Mouse (Mus musculus): Measurements from ENCODE around the gene Sec24a. TPM values are rescaled to one million over a fixed set of nuclear protein-coding genes. Genes with fewer than 3 reads are reported as not detected.
A peak's percentile ranks its signal among the peaks of the same experiment; 100 is the strongest.
"Not testable (repeated sequence)": the region's sequence is repeated elsewhere in the genome, so short reads cannot be mapped to it uniquely, and the experiment has no call there.

Sec24a gene
- polyA plus RNA-seq, 1 experiment from 2014 or later = 16.9 TPM

DNA sequence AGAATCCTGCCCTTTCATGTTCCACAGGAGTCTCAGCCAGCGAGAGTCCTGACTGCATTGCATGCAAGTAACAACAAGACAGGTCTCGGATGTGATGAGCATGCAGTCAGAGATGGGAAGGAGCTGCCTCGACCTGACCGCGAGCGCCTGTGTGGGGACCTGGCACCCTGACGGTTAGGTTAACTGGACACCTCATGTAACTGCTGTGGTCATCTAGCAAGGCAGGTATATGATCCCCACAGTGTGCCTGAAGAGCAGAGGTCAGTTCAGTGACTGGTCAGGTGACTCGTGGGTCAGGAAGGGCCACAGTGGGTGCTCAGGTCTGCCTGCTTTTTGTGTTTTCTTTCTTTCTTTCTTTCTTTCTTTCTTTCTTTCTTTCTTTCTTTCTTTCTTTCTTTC is 81.5 kb downstream of the Sec24a start:
- Histone ChIP-seq H3K4me2 (ENCODE audit: low read length) (no peak overlapping the region), H3K9me3 (ENCODE audit: control insufficient read depth, low read length) (no peaks in the 10 kb centered on the region), H3K36me3 (ENCODE audit: control insufficient read depth, insufficient read depth, low read length) (0 out of 2 replicates have a peak, but pooled peaks cover 8% of the 10 kb centered on the region), H3K27ac (replicated peaks; ENCODE audit: low read depth, low read length) (no peak overlapping the region), H3K9ac (replicated peaks; ENCODE audit: low read length) (no peak overlapping the region), H3K4me1 (ENCODE audit: control insufficient read depth, insufficient read depth, low read length) (no peaks in the 10 kb centered on the region), H3K4me3 (replicated peaks; ENCODE audit: low read depth, low read length) (no peak overlapping the region), H3K27me3 (ENCODE audit: control insufficient read depth, insufficient read depth, low read length) (no peaks in the 10 kb centered on the region)
- 47% methylated on average over 8 of the region's 8 CpGs for WGBS
- ATAC-seq (ENCODE audit: low FRiP score, low TSS enrichment) (no peak), DNase-seq (no peak)

DNA sequence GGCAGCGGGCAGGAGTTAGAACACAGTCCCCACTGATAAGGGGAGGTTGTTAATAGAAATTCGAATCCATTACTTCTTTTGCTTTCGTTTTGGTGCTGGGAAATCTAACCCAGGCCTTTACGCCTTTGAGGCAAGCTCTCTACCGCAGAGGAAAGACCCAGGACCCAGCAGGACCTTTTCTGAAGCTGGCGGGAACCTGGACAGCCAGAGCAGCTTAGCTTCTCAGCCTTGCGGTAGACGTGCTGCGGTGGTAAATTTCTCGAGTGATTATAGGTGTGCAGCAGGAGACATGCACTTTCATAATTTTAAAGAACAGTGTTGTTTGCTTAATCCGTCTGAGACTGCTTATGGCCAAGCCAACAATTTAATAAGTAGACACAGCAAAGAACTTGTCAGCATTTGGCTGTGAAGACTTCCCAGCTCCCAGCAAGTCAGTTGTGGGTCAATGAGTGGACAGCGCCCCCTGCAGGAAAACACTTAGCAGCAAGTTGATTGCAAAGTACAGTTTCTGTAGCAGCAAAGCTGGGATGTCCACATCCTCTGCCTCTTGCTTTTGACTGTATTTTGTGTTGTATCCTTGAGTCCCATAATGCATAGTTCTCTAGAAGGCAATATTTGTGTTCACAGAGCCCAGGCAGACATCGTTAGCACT is 82.0 kb downstream of the Sec24a start:
- H3K27ac ChIP-seq (replicated peaks; ENCODE audit: low read depth, low read length) = no peak overlapping the region
- H3K27me3 ChIP-seq (ENCODE audit: control insufficient read depth, insufficient read depth, low read length) = no peaks in the 10 kb centered on the region
- no peak overlapping the region for H3K4me3 ChIP-seq (replicated peaks; ENCODE audit: low read depth, low read length)
- ATAC-seq (ENCODE audit: low FRiP score, low TSS enrichment) (no peak), DNase-seq (peak; percentile 88)
- WGBS = 36% methylated on average over 13 of the region's 13 CpGs
- H3K9me3 ChIP-seq (ENCODE audit: control insufficient read depth, low read length) = no peaks in the 10 kb centered on the region
- H3K4me1 ChIP-seq (ENCODE audit: control insufficient read depth, insufficient read depth, low read length) = no peaks in the 10 kb centered on the region
- H3K36me3 ChIP-seq (ENCODE audit: control insufficient read depth, insufficient read depth, low read length) = 0 out of 2 replicates have a peak, but pooled peaks cover 8% of the 10 kb centered on the region
- H3K4me2 ChIP-seq (ENCODE audit: low read length) = no peak overlapping the region
- no peak overlapping the region for H3K9ac ChIP-seq (replicated peaks; ENCODE audit: low read length)

GRCm38 (mm10) chr11:51679466-51679865 is 84.0 kb downstream of the Sec24a start:
- Histone ChIP-seq H3K4me2 (ENCODE audit: low read length) (no peak overlapping the region), H3K27me3 (ENCODE audit: control insufficient read depth, insufficient read depth, low read length) (no peaks in the 10 kb centered on the region), H3K27ac (replicated peaks; ENCODE audit: low read depth, low read length) (no peak overlapping the region), H3K4me3 (replicated peaks; ENCODE audit: low read depth, low read length) (no peak overlapping the region), H3K9me3 (ENCODE audit: control insufficient read depth, low read length) (no peaks in the 10 kb centered on the region), H3K9ac (replicated peaks; ENCODE audit: low read length) (no peak overlapping the region), H3K4me1 (ENCODE audit: control insufficient read depth, insufficient read depth, low read length) (no peaks in the 10 kb centered on the region), H3K36me3 (ENCODE audit: control insufficient read depth, insufficient read depth, low read length) (0 out of 2 replicates have a peak, but pooled peaks cover 3% of the 10 kb centered on the region)
- ATAC-seq (ENCODE audit: low FRiP score, low TSS enrichment) (no peak), DNase-seq (no peak)
- 82% methylated on average over 3 of the region's 3 CpGs for WGBS

DNA sequence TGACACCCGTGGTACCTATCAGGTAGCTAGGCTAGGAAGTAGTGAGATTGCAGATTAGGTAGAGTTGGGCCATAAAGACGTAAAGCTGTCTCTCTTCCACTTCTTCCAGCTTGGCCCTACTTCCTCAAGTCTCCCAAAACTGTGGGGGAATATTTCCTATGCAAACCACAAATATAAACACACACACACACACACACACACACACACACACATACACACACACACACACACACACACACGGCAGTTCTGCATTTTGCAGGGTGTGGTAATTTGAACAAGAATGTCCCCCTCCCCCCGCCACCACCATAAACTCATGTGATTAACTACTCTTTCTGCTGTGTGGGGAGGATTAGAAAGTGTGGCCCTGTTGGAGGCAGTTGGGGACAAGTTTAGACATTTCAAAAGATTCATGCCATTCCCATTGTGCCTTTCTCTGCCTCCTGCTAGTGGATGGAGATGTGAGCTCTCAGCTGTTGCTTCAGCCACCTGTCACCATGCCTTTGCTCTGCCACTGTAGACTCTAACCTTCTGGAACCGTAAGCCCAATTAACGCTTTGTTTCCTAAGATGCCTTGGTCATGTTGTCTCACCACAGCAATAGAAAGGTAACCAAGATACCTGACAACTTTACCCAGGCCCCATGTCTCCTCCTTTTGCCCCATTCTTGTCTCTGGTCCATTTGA is 85.6 kb downstream of the Sec24a start:
- H3K9ac ChIP-seq (replicated peaks; ENCODE audit: low read length) = no peak overlapping the region
- no peaks in the 10 kb centered on the region for H3K4me1 ChIP-seq (ENCODE audit: control insufficient read depth, insufficient read depth, low read length)
- no peak overlapping the region for H3K4me3 ChIP-seq (replicated peaks; ENCODE audit: low read depth, low read length)
- H3K4me2 ChIP-seq (ENCODE audit: low read length) = no peak overlapping the region
- ATAC-seq (ENCODE audit: low FRiP score, low TSS enrichment) (no peak), DNase-seq (no peak)
- WGBS = 79% methylated on average over 6 of the region's 6 CpGs
- H3K27me3 ChIP-seq (ENCODE audit: control insufficient read depth, insufficient read depth, low read length) = no peaks in the 10 kb centered on the region
- H3K9me3 ChIP-seq (ENCODE audit: control insufficient read depth, low read length) = no peaks in the 10 kb centered on the region
- H3K27ac ChIP-seq (replicated peaks; ENCODE audit: low read depth, low read length) = no peak overlapping the region
- no peaks in the 10 kb centered on the region for H3K36me3 ChIP-seq (ENCODE audit: control insufficient read depth, insufficient read depth, low read length)

GRCm38 (mm10) chr11:51675386-51675785 is 88.0 kb downstream of the Sec24a start:
- no peaks in the 10 kb centered on the region for H3K9me3 ChIP-seq (ENCODE audit: control insufficient read depth, low read length)
- WGBS = 81% methylated on average over 5 of the region's 5 CpGs
- no peaks in the 10 kb centered on the region for H3K4me1 ChIP-seq (ENCODE audit: control insufficient read depth, insufficient read depth, low read length)
- H3K27ac ChIP-seq (replicated peaks; ENCODE audit: low read depth, low read length) = no peak overlapping the region
- H3K4me3 ChIP-seq (replicated peaks; ENCODE audit: low read depth, low read length) = no peak overlapping the region
- H3K27me3 ChIP-seq (ENCODE audit: control insufficient read depth, insufficient read depth, low read length) = no peaks in the 10 kb centered on the region
- H3K36me3 ChIP-seq (ENCODE audit: control insufficient read depth, insufficient read depth, low read length) = no peaks in the 10 kb centered on the region
- no peak overlapping the region for H3K9ac ChIP-seq (replicated peaks; ENCODE audit: low read length)
- H3K4me2 ChIP-seq (ENCODE audit: low read length) = no peak overlapping the region
- DNase-seq = no peak
- ATAC-seq (ENCODE audit: low FRiP score, low TSS enrichment) = no peak

DNA sequence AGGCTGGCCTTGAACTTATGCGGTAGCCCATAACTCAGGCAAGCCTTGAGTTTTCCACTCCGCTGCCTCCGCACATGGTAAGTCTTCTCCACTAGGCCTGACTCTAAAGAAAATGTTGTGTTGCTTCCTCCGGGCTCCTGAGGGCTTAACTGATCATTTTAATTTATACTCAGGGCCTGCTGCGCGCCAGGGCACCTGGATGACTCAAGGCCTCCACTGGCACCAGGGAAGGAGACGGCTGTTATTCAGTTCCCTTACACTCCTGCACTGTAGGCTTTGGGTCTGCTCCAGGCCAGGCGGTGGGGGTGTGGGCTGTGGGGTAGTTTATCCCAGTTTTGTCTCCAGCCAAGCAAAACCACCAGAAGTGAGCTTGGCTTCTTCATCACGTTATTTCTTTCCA is 90.1 kb downstream of the Sec24a start:
- 87% methylated on average over 9 of the region's 9 CpGs for WGBS
- no peaks in the 10 kb centered on the region for H3K4me1 ChIP-seq (ENCODE audit: control insufficient read depth, insufficient read depth, low read length)
- DNase-seq (no peak), ATAC-seq (ENCODE audit: low FRiP score, low TSS enrichment) (no peak)
- H3K9ac ChIP-seq (replicated peaks; ENCODE audit: low read length) = no peak overlapping the region
- no peaks in the 10 kb centered on the region for H3K27me3 ChIP-seq (ENCODE audit: control insufficient read depth, insufficient read depth, low read length)
- no peaks in the 10 kb centered on the region for H3K36me3 ChIP-seq (ENCODE audit: control insufficient read depth, insufficient read depth, low read length)
- H3K4me2 ChIP-seq (ENCODE audit: low read length) = no peak overlapping the region
- H3K4me3 ChIP-seq (replicated peaks; ENCODE audit: low read depth, low read length) = no peak overlapping the region
- H3K9me3 ChIP-seq (ENCODE audit: control insufficient read depth, low read length) = no peaks in the 10 kb centered on the region
- H3K27ac ChIP-seq (replicated peaks; ENCODE audit: low read depth, low read length) = no peak overlapping the region

- Histone ChIP-seq H3K9ac (replicated peaks; ENCODE audit: low read length) (no peak overlapping the region), H3K4me3 (replicated peaks; ENCODE audit: low read depth, low read length) (no peak overlapping the region), H3K36me3 (ENCODE audit: control insufficient read depth, insufficient read depth, low read length) (no peaks in the 10 kb centered on the region), H3K27me3 (ENCODE audit: control insufficient read depth, insufficient read depth, low read length) (no peaks in the 10 kb centered on the region), H3K4me1 (ENCODE audit: control insufficient read depth, insufficient read depth, low read length) (no peaks in the 10 kb centered on the region), H3K4me2 (ENCODE audit: low read length) (no peak overlapping the region), H3K27ac (replicated peaks; ENCODE audit: low read depth, low read length) (no peak overlapping the region), H3K9me3 (ENCODE audit: control insufficient read depth, low read length) (no peaks in the 10 kb centered on the region)
- DNase-seq (no peak), ATAC-seq (ENCODE audit: low FRiP score, low TSS enrichment) (no peak)
- WGBS = 92% methylated on average over 2 of the region's 2 CpGs
Measured at GRCm38 (mm10) chr11:51671376-51671775, 92.1 kb downstream of the Sec24a start.

- WGBS = 94% methylated on average over 6 of the region's 7 CpGs
- H3K36me3 ChIP-seq (ENCODE audit: control insufficient read depth, insufficient read depth, low read length) = no peaks in the 10 kb centered on the region
- no peak for DNase-seq
- H3K4me2 ChIP-seq (ENCODE audit: low read length) = no peak overlapping the region
- H3K9me3 ChIP-seq (ENCODE audit: control insufficient read depth, low read length) = no peaks in the 10 kb centered on the region
- H3K4me3 ChIP-seq (replicated peaks; ENCODE audit: low read depth, low read length) = no peak overlapping the region
- no peaks in the 10 kb centered on the region for H3K4me1 ChIP-seq (ENCODE audit: control insufficient read depth, insufficient read depth, low read length)
- H3K9ac ChIP-seq (replicated peaks; ENCODE audit: low read length) = no peak overlapping the region
- no peak for ATAC-seq (ENCODE audit: low FRiP score, low TSS enrichment)
- no peak overlapping the region for H3K27ac ChIP-seq (replicated peaks; ENCODE audit: low read depth, low read length)
- H3K27me3 ChIP-seq (ENCODE audit: control insufficient read depth, insufficient read depth, low read length) = no peaks in the 10 kb centered on the region
Measured at GRCm38 (mm10) chr11:51670846-51671245, 92.6 kb downstream of the Sec24a start.

DNA sequence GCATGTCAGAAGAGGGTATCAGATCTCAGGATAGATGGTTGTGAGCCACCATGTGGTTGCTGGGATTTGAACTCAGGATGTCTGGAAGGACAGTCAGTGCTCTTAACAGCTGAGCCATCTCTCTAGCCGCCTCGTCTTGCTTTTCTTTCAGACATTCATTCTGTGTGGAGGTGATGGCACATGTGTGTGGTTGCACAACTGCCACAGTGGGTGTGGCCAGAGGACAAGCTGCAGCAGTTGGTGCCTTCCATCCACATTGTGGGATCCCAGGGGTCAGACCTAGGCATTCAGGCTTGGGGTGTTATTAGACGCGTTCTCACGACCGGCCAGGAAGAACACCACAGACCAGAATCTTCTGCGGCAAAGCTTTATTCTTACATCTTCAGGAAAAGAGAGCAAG is 98.7 kb downstream of the Sec24a start:
- WGBS = 97% methylated on average over 7 of the region's 7 CpGs
- not testable (repeated sequence) for H3K4me1 ChIP-seq (ENCODE audit: control insufficient read depth, insufficient read depth, low read length); H3K9me3 ChIP-seq (ENCODE audit: control insufficient read depth, low read length); H3K27ac ChIP-seq (replicated peaks; ENCODE audit: low read depth, low read length); H3K27me3 ChIP-seq (ENCODE audit: control insufficient read depth, insufficient read depth, low read length); H3K4me3 ChIP-seq (replicated peaks; ENCODE audit: low read depth, low read length); H3K9ac ChIP-seq (replicated peaks; ENCODE audit: low read length); DNase-seq; ATAC-seq (ENCODE audit: low FRiP score, low TSS enrichment); H3K4me2 ChIP-seq (ENCODE audit: low read length); H3K36me3 ChIP-seq (ENCODE audit: control insufficient read depth, insufficient read depth, low read length)
